Mouse (Mus musculus) G1E (cell line): ENCODE measurements at regions not wholly inside any gene's neighbourhood (a gene's known extent, or its start where the extent isn't known, plus 50 kb on each side); places are given as distances from the start of the nearest gene placed in this dataset.

Experiments
- CTCF ChIP-seq: IDR thresholded peaks from 2 replicates; pipeline ENCODE4 v1.5.1; 2012; ENCODE audit warnings: low read depth, low read length, inconsistent platforms, mixed read lengths
- GATA1 ChIP-seq: IDR thresholded peaks from 2 replicates; pipeline ENCODE4 v1.6.1; 2012; ENCODE audit warnings: borderline replicate concordance, low read length, inconsistent platforms, mixed read lengths
- POLR2AphosphoS5 ChIP-seq: IDR thresholded peaks from 2 replicates; pipeline ENCODE4 v1.6.1; 2012; ENCODE audit warnings: low read depth, low read length, inconsistent platforms; ENCODE audit not compliant: insufficient replicate concordance

GRCm38 (mm10) chr1:43269685-43270084 is 72.9 kb upstream of the Fhl2 start:
- TF ChIP-seq CTCF (no peak), POLR2AphosphoS5 (no peak), GATA1 (no peak)
